Mouse (Mus musculus) G1E (cell line): ENCODE results near the gene Emcn.

Source experiments
- CTCF ChIP-seq: IDR thresholded peaks from 2 replicates; pipeline ENCODE4 v1.5.1; 2012; ENCODE audit warnings: low read depth, low read length, inconsistent platforms, mixed read lengths
- GATA1 ChIP-seq: IDR thresholded peaks from 2 replicates; pipeline ENCODE4 v1.6.1; 2012; ENCODE audit warnings: borderline replicate concordance, low read length, inconsistent platforms, mixed read lengths
- GATA2 ChIP-seq: IDR thresholded peaks from 2 replicates; pipeline ENCODE4 v1.6.1; 2012; ENCODE audit warnings: low read depth, low read length, inconsistent platforms, borderline replicate concordance
- TAL1 ChIP-seq: conservative IDR thresholded peaks from 2 replicates; pipeline ENCODE4 v1.6.1; 2012; ENCODE audit warnings: low read depth, low read length, inconsistent platforms, mixed read lengths

GRCm38 (mm10) chr3:137351882-137352281, 11.0 kb downstream of the Emcn start:
- TF ChIP-seq TAL1 (no peak), CTCF (no peak), GATA1 (no peak), GATA2 (no peak)
